9 mouse cellular contexts compared by ENCODE assay signal in genomic region chr14:72447141-72448091, GRCm38 (mm10). TPM values are rescaled to one million over a fixed set of nuclear protein-coding genes. Genes with fewer than 3 reads are reported as not detected.
DNase-seq lines count a peak whose midpoint lies in the region; ATAC-seq and TF ChIP-seq lines count a peak whose summit lies in the region.
"Had no signal": no experiment of that assay in that cellular context is flagged by ENCODE, and none has a peak within 500 bp of the region (broad histone marks: within the 10 kb centered on the region; RNA-seq: fewer than 3 reads in every experiment).

No protein-coding gene starts in this region.

- no peaks in the 10 kb centered on the region for H3K27me3 ChIP-seq in G1E (ENCODE audit: insufficient read depth, low read length)
- H3K27me3 ChIP-seq in limb, embryonic 12.5 days: peaks cover 15% of the 10 kb centered on the region; the same call in 1 of the 2 replicates

- H3K36me3 ChIP-seq in G1E (replicated peaks): no peaks in the 10 kb centered on the region
- no peaks in the 10 kb centered on the region for H3K36me3 ChIP-seq in limb, embryonic 12.5 days

- intact Hi-C loops in heart, postnatal 14 days (cut with DNase I): loop anchor here (5.0 kb wide), 1 partner anchor 70 kb away; no protein-coding TSS in a partner anchor

- peaks cover 3% of the 10 kb centered on the region; the same call in 1 of the 2 replicates for H3K9me3 ChIP-seq in G1E (replicated peaks)
- no peaks in the 10 kb centered on the region for H3K9me3 ChIP-seq in limb, embryonic 12.5 days
- H3K9me3 ChIP-seq: megakaryocyte, embryonic 14.5 days had no signal

- peak in 1 of 2 experiments; percentile 12 for DNase-seq in layer of hippocampus, adult 2 months (ENCODE audit: low spot score in 2 of 2)
- DNase-seq in layer of hippocampus, adult 9-11 months: no peak
- peak; percentile 6 for DNase-seq in G1E (ENCODE audit: low spot score)
- peak; percentile 5 for DNase-seq in c-Kit-positive CD71-positive TER-119-positive erythroid progenitor cells, embryonic 14.5 days (ENCODE audit: low spot score)
- peak; percentile 13 to 34 for DNase-seq in heart, postnatal 14 days
- DNase-seq in retina, adult 2 months (ENCODE audit: low read depth, low spot score): peak; percentile 20
- DNase-seq in gastrocnemius, postnatal 25 days: no peak

- peak; percentile 78 for TF ChIP-seq CTCF in layer of hippocampus, adult 2 months (conservative IDR thresholded peaks at IDR 0.05)
- TF ChIP-seq CTCF in G1E (IDR thresholded peaks at IDR 0.05; ENCODE audit: low read depth, low read length): no peak

- H3K4me2 ChIP-seq in limb, embryonic 12.5 days: no peak overlapping the region

- WGBS in limb, embryonic 12.5 days: 53% methylated on average over 9 of the region's 9 CpGs

- ATAC-seq in G1E (ENCODE audit: extremely low read depth, insufficient number of reproducible peaks, low FRiP score, poor library complexity, severe bottlenecking): peak; percentile 40
- 0 out of 2 replicates have a peak, but pooled peaks have one; percentile 26 for ATAC-seq in limb, embryonic 12.5 days (ENCODE audit: insufficient number of reproducible peaks, insufficient read depth, low FRiP score, low TSS enrichment, low read depth)

- no peaks in the 10 kb centered on the region for H3K4me1 ChIP-seq in G1E (ENCODE audit: insufficient read depth, low read depth, low read length)
- H3K4me1 ChIP-seq in limb, embryonic 12.5 days (replicated peaks): no peaks in the 10 kb centered on the region

- no peak overlapping the region for H3K9ac ChIP-seq in limb, embryonic 12.5 days (replicated peaks)

- no peak overlapping the region for H3K27ac ChIP-seq in layer of hippocampus, adult 2 months
- H3K27ac ChIP-seq in limb, embryonic 12.5 days: no peak overlapping the region

- no peak overlapping the region for H3K4me3 ChIP-seq in layer of hippocampus, adult 2 months
- H3K4me3 ChIP-seq in G1E (ENCODE audit: low read depth, low read length): no peak overlapping the region
- no peak overlapping the region for H3K4me3 ChIP-seq in limb, embryonic 12.5 days (replicated peaks)
- H3K4me3 ChIP-seq: megakaryocyte, embryonic 14.5 days had no signal

RNA-seq across cellular contexts. Expression of gene Gm9195, which starts 44.2 kb away (rescaled TPM):
- not detected for total RNA-seq in layer of hippocampus, adult 2 months (2021)
- not detected in 2 replicates for total RNA-seq in G1E (2014; fragmentation: Nextera tagmentation)
- under 0.01 TPM in 1 of 2 replicates, not detected in the other for total RNA-seq in G1E (2017)
- polyA plus RNA-seq in G1E (2012): not detected in 2 replicates
- total RNA-seq in heart, postnatal 14 days (2021): not detected
- polyA plus RNA-seq in limb, embryonic 12.5 days (2016; fragmentation: Nextera tagmentation; extraction: Ambion mirVana): not detected in 2 replicates
- total RNA-seq in gastrocnemius, postnatal 25 days (2021): not detected

Comparison
In these comparisons a context has a peak if more than half of its experiments do, and no peak if none do; other contexts are left out.
1. DNase-seq: peak in G1E (single experiment), c-Kit-positive CD71-positive TER-119-positive erythroid progenitor cells, embryonic 14.5 days (single experiment), heart, postnatal 14 days (2 of 2) and retina, adult 2 months (single experiment); none in layer of hippocampus, adult 9-11 months (single experiment) and gastrocnemius, postnatal 25 days (single experiment).